Mouse (Mus musculus) heart, embryonic 15.5 days (tissue): ENCODE results near the gene Pyroxd1. TPM values are rescaled to one million over a fixed set of nuclear protein-coding genes. Genes with fewer than 3 reads are reported as not detected.
A peak's percentile ranks its signal among the peaks of the same experiment; 100 is the strongest.

ENCODE experiments used
- ATAC-seq: fragments of 200-750 bp; cut with Nextera tagmentation; replicated peaks from 2 replicates; pipeline ENCODE4 v1.8.0; 2017; ENCODE audit warnings: low read depth, moderate TSS enrichment; ENCODE audit not compliant: insufficient number of reproducible peaks, insufficient read depth, low FRiP score
- H3K27ac ChIP-seq: fragments of 300-500 bp; sonication (generic); 2 replicates; pipeline ENCODE4 v1.5.1; 2015; ENCODE audit warnings: mild to moderate bottlenecking, inconsistent platforms
- H3K27me3 ChIP-seq: fragments of 300-500 bp; sonication (generic); 2 replicates; pipeline ENCODE4 v1.6.1; 2015; ENCODE audit warnings: inconsistent platforms
- H3K36me3 ChIP-seq: fragments of 300-500 bp; sonication (generic); 2 replicates; pipeline ENCODE4 v1.6.1; 2015; ENCODE audit warnings: mild to moderate bottlenecking, inconsistent platforms
- H3K4me1 ChIP-seq: fragments of 300-500 bp; sonication (generic); replicated peaks from 2 replicates; pipeline ENCODE4 v1.6.1; 2015; ENCODE audit warnings: inconsistent platforms
- H3K4me2 ChIP-seq: fragments of 300-500 bp; sonication (generic); 2 replicates; pipeline ENCODE4 v1.6.1; 2015; ENCODE audit warnings: inconsistent platforms, mild to moderate bottlenecking, moderate library complexity
- H3K4me3 ChIP-seq: fragments of 300-500 bp; sonication (generic); 2 replicates; pipeline ENCODE4 v1.5.1; 2015; ENCODE audit warnings: mild to moderate bottlenecking, inconsistent platforms
- H3K9ac ChIP-seq: fragments of 300-500 bp; sonication (generic); 2 replicates; pipeline ENCODE4 v1.6.1; 2015; ENCODE audit warnings: mild to moderate bottlenecking, inconsistent platforms
- H3K9me3 ChIP-seq: fragments of 300-500 bp; sonication (generic); replicated peaks from 2 replicates; pipeline ENCODE4 v1.6.1; 2016; ENCODE audit warnings: inconsistent platforms
- WGBS: fragments of 180-500 bp; shearing (Covaris S2); methylation state at CpG from one replicate; pipeline ENCODE4 v1.1.7; 2015; ENCODE audit warnings: mixed read lengths; 5-methylcytosine and 5-hydroxymethylcytosine counted together
- polyA plus RNA-seq: library from polyadenylated mRNA; unstranded; fragments of >200 nt; fragmentation: Nextera tagmentation; extraction: Ambion mirVana; gene quantifications from 2 replicates; pipeline ENCODE4 v1.2.1, GENCODE M21; 2015

Pyroxd1 gene
- polyA plus RNA-seq, 1 experiment from 2014 or later: 12.0 TPM

- Histone ChIP-seq H3K9me3 (no peaks in the 10 kb centered on the region), H3K27me3 (no peaks in the 10 kb centered on the region), H3K36me3 (peaks cover 13% of the 10 kb centered on the region), H3K9ac (no peak overlapping the region), H3K4me3 (no peak overlapping the region), H3K4me2 (no peak overlapping the region), H3K27ac (no peak overlapping the region), H3K4me1 (no peaks in the 10 kb centered on the region)
- no peak for ATAC-seq
- 63% methylated on average over 1 of the region's 1 CpGs for WGBS
Observed at GRCm38 (mm10) chr6:142377081-142377480, 31.6 kb downstream of the Pyroxd1 start.

GRCm38 (mm10) chr6:142378576-142379330, 33.3 kb downstream of the Pyroxd1 start:
- Histone ChIP-seq H3K36me3 (peaks cover 8% of the 10 kb centered on the region), H3K4me1 (no peaks in the 10 kb centered on the region), H3K9me3 (no peaks in the 10 kb centered on the region), H3K9ac (no peak overlapping the region), H3K4me3 (no peak overlapping the region), H3K4me2 (no peak overlapping the region), H3K27me3 (no peaks in the 10 kb centered on the region), H3K27ac (no peak overlapping the region)
- no peak for ATAC-seq
- WGBS: 75% methylated on average over 8 of the region's 8 CpGs

GRCm38 (mm10) chr6:142379961-142380360, 34.5 kb downstream of the Pyroxd1 start:
- Histone ChIP-seq H3K9ac (no peak overlapping the region), H3K4me2 (no peak overlapping the region), H3K27ac (no peak overlapping the region), H3K4me1 (no peaks in the 10 kb centered on the region), H3K27me3 (no peaks in the 10 kb centered on the region), H3K9me3 (no peaks in the 10 kb centered on the region), H3K36me3 (peaks cover 8% of the 10 kb centered on the region), H3K4me3 (no peak overlapping the region)
- no peak; the same call in 1 of the 2 replicates for ATAC-seq
- WGBS: 91% methylated on average over 6 of the region's 6 CpGs

- no peak overlapping the region for H3K4me3 ChIP-seq
- H3K9ac ChIP-seq: no peak overlapping the region
- H3K4me2 ChIP-seq: no peak overlapping the region
- H3K36me3 ChIP-seq: peaks cover 2% of the 10 kb centered on the region
- H3K9me3 ChIP-seq: no peaks in the 10 kb centered on the region
- H3K27me3 ChIP-seq: no peaks in the 10 kb centered on the region
- no peak for ATAC-seq
- peaks cover 6% of the 10 kb centered on the region for H3K4me1 ChIP-seq
- H3K27ac ChIP-seq: no peak overlapping the region
- 85% methylated on average over 7 of the region's 7 CpGs for WGBS
Observed at GRCm38 (mm10) chr6:142381615-142382014, 36.2 kb downstream of the Pyroxd1 start.

GRCm38 (mm10) chr6:142384521-142384920, 39.1 kb downstream of the Pyroxd1 start:
- Histone ChIP-seq H3K9ac (no peak overlapping the region), H3K4me2 (no peak overlapping the region), H3K4me3 (no peak overlapping the region), H3K27me3 (no peaks in the 10 kb centered on the region), H3K27ac (no peak overlapping the region), H3K9me3 (no peaks in the 10 kb centered on the region), H3K4me1 (peaks cover 14% of the 10 kb centered on the region), H3K36me3 (no peaks in the 10 kb centered on the region)
- ATAC-seq: no peak
- 90% methylated on average over 9 of the region's 9 CpGs for whole genome bisulfite sequencing

GRCm38 (mm10) chr6:142386285-142387010, 41.0 kb downstream of the Pyroxd1 start:
- H3K4me2 ChIP-seq: peak overlapping the region; percentile 77
- peak overlapping the region; percentile 67 for H3K9ac ChIP-seq
- ATAC-seq: peak; percentile 60; the same call in 1 of the 2 replicates
- WGBS: 4% methylated on average over 31 of the region's 31 CpGs
- peak overlapping the region; percentile 87 for H3K4me3 ChIP-seq
- H3K36me3 ChIP-seq: no peaks in the 10 kb centered on the region
- H3K9me3 ChIP-seq: no peaks in the 10 kb centered on the region
- no peaks in the 10 kb centered on the region for H3K27me3 ChIP-seq
- peaks cover 15% of the 10 kb centered on the region for H3K4me1 ChIP-seq
- no peak overlapping the region for H3K27ac ChIP-seq

- under 1% methylated on average over 47 of the region's 87 CpGs for WGBS
- Histone ChIP-seq H3K27ac (peak within 1 kb of the TSS; percentile 44), H3K36me3 (no peaks in the 10 kb centered on the region), H3K4me3 (peak within 1 kb of the TSS; percentile 87), H3K9ac (peak within 1 kb of the TSS; percentile 88), H3K4me1 (peaks cover 16% of the 10 kb centered on the region), H3K4me2 (peak within 1 kb of the TSS; percentile 77), H3K27me3 (no peaks in the 10 kb centered on the region), H3K9me3 (no peaks in the 10 kb centered on the region)
- ATAC-seq: peak; percentile 100
Observed at GRCm38 (mm10) chr6:142387011-142387754, 41.7 kb downstream of the Pyroxd1 start, which contains the start of the genes Recql and Golt1b. Recql (minus strand) TSS chr6:142387087. Golt1b (plus strand) TSS chr6:142387221.

- 10% methylated on average over 8 of the region's 8 CpGs for WGBS
- no peaks in the 10 kb centered on the region for H3K27me3 ChIP-seq
- no peak overlapping the region for H3K27ac ChIP-seq
- no peaks in the 10 kb centered on the region for H3K9me3 ChIP-seq
- peak overlapping the region; percentile 87 for H3K4me3 ChIP-seq
- peak overlapping the region; percentile 88 for H3K9ac ChIP-seq
- ATAC-seq: no peak
- peaks cover 16% of the 10 kb centered on the region for H3K4me1 ChIP-seq
- H3K36me3 ChIP-seq: peaks cover 1% of the 10 kb centered on the region
- peak overlapping the region; percentile 65 for H3K4me2 ChIP-seq
Observed at GRCm38 (mm10) chr6:142387755-142388271, 42.4 kb downstream of the Pyroxd1 start.

GRCm38 (mm10) chr6:142389101-142389500, 43.6 kb downstream of the Pyroxd1 start:
- no peak overlapping the region for H3K9ac ChIP-seq
- no peak overlapping the region for H3K27ac ChIP-seq
- H3K36me3 ChIP-seq: peaks cover 13% of the 10 kb centered on the region
- ATAC-seq: no peak
- H3K4me3 ChIP-seq: no peak overlapping the region
- H3K4me2 ChIP-seq: no peak overlapping the region
- peaks cover 16% of the 10 kb centered on the region for H3K4me1 ChIP-seq
- H3K9me3 ChIP-seq: no peaks in the 10 kb centered on the region
- WGBS: 76% methylated on average over 2 of the region's 2 CpGs
- no peaks in the 10 kb centered on the region for H3K27me3 ChIP-seq

GRCm38 (mm10) chr6:142392312-142392711, 46.9 kb downstream of the Pyroxd1 start:
- 49% methylated on average over 5 of the region's 5 CpGs for WGBS
- Histone ChIP-seq H3K27ac (no peak overlapping the region), H3K9ac (no peak overlapping the region), H3K27me3 (no peaks in the 10 kb centered on the region), H3K4me1 (peaks cover 10% of the 10 kb centered on the region), H3K4me2 (no peak overlapping the region), H3K9me3 (no peaks in the 10 kb centered on the region), H3K36me3 (peaks cover 31% of the 10 kb centered on the region), H3K4me3 (no peak overlapping the region)
- ATAC-seq: no peak

- Histone ChIP-seq H3K9ac (no peak overlapping the region), H3K36me3 (peaks cover 31% of the 10 kb centered on the region), H3K27me3 (no peaks in the 10 kb centered on the region), H3K4me2 (no peak overlapping the region), H3K27ac (no peak overlapping the region), H3K4me1 (0 out of 2 replicates have a peak, but pooled peaks cover 2% of the 10 kb centered on the region), H3K4me3 (no peak overlapping the region), H3K9me3 (no peaks in the 10 kb centered on the region)
- 77% methylated on average over 5 of the region's 5 CpGs for WGBS
- no peak for ATAC-seq
Observed at GRCm38 (mm10) chr6:142394669-142395068, 49.2 kb downstream of the Pyroxd1 start.
